Mouse (Mus musculus): Measurements from ENCODE around the gene Mcub.

The Mcub gene

DNA sequence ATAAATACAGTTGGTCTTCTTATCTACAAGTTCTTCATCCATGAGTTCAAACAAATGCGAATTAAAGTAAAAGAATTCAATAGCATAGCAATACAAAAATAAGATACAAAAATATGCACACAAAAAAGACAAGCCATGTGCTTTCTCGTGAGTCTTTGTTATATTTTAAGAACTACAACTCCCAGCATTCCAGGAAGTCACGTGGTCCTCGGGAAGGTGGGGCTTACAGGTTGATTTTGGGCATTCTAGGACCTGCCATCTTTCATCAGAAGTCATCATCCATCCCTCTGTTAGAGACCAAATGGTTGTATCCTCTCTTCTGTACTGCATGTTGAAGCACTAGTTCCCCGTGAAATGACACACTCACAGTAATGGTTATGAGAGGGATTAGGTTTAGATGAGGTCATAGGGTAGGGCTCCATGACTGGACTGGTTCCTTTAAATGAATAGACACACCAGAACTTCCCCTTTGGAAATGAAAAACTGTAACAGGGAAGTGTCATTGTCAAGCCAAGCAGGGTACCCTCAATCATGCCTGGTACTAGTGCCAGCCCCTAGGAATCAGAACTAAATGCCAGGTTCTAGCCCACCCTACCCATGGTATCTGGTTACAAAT, 20.7 kb downstream of the Mcub start:
- DNase-seq (ENCODE audit: low spot score), result no peak

DNA sequence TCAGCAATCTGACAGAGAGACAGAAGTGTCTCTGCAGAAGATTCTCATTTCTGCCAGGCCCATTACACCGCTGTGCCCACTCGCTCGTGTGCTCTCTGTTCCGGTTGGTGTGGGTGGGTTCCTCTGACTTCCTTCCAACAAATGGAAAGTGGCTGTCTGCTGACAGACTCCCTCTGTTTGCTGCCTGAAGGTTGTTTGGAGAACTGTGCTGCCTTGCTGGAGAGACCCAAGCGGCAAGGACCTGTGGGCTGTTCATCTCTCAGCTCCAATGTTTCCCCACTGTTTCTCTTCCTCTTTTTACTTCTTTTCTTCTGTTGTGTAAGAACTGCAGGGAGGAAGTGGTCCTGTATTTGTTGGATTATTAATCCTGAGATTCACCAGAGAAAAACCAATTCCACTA, 21.6 kb downstream of the Mcub start:
- DNase-seq (ENCODE audit: low spot score), result no peak

DNA sequence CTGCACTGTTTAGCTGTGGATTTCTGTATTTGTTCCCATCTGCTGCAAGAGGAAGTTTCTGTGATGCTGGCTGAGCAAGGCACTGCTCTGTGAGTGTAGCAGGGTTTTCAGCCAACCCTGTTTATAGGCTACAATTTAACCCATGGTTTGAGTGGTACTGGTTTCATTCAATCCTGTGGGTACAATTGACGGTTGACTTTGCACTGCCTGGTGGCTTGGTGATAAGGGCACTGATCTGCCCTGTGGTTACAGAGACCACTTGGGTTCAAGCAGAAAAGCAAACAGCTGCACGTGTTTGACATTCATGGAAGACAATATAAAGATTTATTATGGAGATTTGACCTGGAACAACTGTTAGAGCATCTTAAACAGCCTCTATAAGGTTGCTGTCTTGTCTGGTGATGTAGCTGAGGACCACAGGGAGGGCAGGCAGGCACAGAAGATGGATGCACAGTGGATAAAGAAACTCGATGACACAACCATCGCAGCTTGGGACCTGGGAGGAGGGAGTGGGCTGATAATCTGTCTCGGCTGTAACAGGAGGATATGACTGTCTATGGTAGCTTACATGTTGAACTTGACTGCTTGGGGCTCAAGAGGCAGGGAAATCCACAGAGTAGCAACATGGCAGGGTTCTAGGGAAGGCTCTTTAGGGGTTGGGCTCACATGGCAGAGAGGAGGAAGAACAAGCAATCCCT, 23.6 kb downstream of the Mcub start:
- DNase-seq (ENCODE audit: low spot score), result no peak

- no peak for DNase-seq (ENCODE audit: low spot score)
These were observed 26.2 kb downstream of the Mcub start for GRCm38 (mm10) chr3:129943813-129944212.

DNA sequence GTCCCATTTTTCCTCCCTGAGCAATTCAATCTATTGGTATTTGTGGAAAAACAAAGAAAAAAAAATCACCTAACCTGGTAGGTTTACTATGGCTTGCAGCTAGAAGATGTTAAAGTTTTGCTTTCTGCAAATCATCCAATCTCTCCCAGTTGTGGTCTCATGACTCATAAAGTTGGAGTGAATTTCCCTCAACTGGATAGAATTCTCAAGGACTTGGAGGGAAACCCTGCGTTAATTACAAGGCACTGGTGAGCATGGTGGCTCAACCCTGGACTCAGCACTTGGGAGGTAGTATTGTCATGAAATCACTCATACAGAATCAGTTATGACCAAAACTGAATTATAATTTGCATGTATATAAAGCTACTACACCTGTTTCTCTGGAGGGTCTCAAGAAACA, 28.7 kb downstream of the Mcub start:
- DNase-seq (ENCODE audit: low spot score), result no peak

DNA sequence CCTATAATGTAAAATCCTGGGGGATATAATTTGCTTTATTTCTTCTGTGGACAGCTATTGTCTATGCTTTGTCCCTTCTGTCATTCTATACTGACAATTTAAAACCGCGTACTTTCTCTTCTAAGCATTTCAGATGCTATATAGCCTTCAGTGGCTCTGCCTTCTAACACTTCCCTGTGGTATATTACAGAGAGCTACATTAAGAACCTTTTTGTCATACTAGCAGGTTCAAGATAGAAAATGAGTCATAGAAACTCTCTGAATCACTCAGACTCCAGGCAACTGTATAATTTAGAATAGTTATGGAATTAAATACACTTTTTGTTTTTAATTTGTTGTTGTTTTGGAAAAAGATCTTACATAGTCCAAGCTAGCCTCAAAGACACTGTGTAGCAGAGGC, 29.2 kb downstream of the Mcub start:
- DNase-seq (ENCODE audit: low spot score), result no peak

GRCm38 (mm10) chr3:129939058-129939457, 30.9 kb downstream of the Mcub start:
- DNase-seq (ENCODE audit: low spot score), result no peak

DNA sequence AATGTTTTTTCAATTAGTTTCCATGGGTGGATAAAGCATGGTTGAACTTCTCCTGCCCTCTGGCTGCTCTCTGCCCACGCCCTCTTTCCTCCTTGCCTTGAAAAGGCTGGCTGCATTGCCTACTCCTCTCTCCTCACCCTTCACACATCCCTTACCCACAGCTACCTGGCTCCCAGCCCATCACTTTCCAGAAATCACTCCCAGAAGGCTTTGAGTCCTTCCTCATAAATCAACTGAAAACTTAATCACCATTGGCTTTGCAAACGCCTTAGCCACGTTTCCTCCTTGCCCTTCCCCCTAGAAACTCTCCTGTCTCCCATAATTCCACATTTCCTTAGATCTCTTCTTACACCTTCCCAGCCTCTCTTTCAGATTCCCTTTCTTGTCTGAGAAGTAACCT, 32.2 kb downstream of the Mcub start:
- no peak for DNase-seq (ENCODE audit: low spot score)

GRCm38 (mm10) chr3:129936561-129936960, 33.4 kb downstream of the Mcub start:
- no peak for DNase-seq (ENCODE audit: low spot score)

- peak; percentile 34 for DNase-seq (ENCODE audit: low spot score)
These were observed 37.6 kb downstream of the Mcub start for GRCm38 (mm10) chr3:129932443-129932842.

DNA sequence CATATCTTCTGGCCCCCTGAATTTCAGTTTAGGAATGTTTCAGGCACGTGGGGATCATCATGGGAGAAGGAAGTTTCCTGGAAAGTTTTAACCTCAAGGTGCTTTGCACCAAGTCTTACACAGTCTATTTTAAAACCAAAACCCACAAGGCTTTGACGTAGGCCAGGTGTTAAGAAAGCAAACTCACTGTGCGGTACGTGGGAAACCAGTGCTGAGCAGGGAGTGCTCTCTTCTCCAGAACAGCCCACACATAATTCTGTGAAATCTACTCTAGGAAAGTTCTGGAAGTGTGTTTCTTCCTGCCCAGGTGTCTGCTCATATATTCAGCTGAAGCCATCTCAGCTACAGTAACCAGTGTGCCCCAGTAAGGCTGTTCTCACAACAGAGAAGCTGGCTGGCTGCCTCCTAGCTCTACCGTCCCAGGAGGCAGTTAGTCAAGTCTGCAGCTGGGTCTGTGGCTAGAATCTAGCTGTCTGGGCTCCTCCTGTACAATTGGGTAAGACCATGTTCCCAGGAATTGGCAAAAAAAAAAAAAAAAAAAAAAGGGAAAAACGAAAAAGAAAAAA, 39.7 kb downstream of the Mcub start:
- no peak for DNase-seq (ENCODE audit: low spot score)

DNA sequence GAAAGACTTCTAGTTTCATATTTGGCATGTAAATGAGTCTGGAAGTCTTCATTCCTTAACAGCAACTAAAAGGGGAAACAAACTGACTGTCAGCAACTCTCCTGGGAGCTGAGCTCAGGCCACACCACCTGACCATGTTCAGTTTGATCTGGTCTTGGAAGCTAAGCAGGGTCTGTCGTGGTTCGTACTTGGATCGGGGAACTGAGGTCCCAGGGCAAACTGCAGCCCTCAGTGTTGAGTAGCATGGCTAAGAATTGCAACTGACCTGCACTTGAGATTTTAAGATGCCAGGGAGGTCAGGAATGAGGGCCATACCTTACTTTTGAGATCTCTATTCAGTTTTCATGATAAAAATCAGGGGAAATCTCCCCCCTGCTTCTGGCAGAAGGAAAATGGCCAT, 44.1 kb downstream of the Mcub start:
- DNase-seq (ENCODE audit: low spot score), result no peak

DNA sequence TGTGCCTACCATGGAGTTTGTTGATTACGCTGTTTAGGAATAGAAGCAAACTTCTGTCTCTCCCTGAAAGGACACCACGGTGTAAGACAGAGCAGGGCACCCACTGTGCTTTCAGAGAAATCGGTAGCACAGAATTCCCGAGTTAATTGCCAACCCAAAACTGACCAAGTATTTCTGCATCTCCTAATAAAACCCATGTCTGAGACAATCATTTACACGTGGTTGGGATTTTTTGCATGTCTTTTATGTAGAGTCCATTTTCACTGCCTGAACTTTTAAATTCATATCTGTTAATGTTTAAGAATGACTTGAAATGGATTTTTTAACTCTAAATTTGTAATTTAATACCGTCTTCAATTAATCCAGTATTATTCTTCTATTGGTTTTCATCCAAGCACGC, 46.4 kb downstream of the Mcub start:
- no peak for DNase-seq (ENCODE audit: low spot score)

DNA sequence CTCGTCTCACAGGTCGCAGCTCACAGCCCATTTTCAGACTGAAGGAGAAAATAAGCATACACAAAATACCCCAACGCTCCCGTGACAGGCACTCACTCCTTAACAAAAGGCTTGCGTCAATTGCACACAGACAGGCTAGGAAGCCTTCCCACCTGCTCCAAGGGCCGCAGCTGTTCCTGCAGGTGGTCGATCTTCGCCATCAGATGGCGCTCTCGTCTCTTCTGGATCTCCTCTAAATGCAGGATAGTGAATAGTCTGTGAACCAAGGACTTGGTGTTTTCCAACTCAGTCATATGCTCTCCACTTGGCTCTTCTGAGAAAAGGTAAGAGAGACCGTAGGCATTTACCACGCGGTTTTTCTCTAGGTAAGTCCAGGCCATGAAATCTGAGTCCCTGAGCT, 51.6 kb downstream of the Mcub start:
- peak; percentile 83 for DNase-seq (ENCODE audit: low spot score)

DNA sequence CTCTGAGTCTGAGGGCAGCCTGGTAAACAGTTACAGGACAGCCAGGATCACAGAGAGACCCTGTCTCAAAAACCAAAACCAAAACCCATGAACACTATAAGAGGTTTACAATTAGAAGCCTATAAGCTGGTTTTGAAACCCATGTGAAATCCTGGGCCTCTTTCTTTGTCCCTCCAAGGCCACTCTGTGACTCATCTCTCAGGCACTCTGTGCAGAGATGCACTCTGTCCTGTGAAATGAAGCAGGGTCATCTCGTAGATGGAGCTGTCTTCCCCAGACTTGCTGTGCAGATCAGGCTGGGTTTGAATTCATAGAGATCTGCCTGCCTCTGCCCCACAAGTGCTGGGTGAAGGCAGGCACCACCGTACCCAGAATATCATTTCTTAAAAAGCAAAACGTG, 52.6 kb downstream of the Mcub start:
- no peak for DNase-seq (ENCODE audit: low spot score)

DNA sequence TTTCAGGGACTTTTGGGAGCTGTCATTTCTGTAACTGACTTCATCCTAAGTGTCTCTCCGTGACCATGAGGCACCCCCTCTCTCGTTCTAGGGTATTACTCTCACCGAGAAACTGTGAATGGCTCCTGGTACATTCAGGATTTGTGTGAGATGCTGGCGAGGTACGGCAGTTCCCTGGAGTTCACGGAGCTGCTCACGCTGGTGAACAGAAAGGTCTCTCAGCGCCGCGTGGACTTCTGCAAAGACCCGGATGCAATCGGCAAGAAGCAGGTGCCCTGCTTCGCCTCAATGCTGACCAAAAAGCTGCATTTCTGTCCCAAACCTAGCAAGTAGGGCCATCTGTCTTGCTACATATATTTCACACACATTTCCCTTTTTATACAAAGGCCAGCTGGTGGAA, 56.8 kb downstream of the Mcub start:
- DNase-seq (ENCODE audit: low spot score), result no peak

GRCm38 (mm10) chr3:129912025-129912424, 58.0 kb downstream of the Mcub start:
- DNase-seq (ENCODE audit: low spot score), result no peak

DNA sequence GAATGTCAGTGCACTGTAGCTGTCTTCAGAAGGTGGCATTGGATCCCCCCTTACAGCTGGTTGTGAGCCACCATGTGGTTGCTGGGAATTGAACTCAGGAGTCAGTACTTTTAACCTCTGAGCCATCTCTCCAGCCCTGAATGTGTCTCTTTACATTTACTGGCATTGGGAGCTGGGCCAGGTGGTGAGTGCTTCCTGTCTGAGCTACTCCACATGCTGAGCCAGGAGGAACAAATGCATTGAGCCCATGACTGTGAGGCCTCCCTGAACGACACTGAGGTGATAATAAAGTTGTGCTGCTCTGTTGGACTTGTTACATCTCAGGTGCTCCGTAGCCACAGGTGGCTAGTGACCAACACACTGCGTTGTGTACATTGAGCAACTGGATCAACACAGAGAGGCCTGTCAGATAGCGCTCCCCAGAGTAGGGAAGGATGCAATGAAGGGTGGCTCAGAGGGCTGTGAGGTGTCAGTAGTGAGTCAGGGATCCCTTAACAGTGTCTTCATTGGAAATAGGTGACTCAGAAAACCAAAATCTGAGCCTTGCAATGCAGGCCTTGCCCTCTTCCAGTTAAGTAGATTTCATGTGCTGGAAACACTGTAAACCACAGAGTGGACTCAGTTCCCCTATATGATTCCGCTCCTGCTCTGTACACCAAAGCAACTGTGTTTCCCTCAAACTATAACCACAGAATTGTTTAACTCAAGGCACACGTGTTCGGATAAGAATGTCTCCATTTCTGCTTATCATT, 65.4 kb downstream of the Mcub start:
- no peak for DNase-seq (ENCODE audit: low spot score)

DNA sequence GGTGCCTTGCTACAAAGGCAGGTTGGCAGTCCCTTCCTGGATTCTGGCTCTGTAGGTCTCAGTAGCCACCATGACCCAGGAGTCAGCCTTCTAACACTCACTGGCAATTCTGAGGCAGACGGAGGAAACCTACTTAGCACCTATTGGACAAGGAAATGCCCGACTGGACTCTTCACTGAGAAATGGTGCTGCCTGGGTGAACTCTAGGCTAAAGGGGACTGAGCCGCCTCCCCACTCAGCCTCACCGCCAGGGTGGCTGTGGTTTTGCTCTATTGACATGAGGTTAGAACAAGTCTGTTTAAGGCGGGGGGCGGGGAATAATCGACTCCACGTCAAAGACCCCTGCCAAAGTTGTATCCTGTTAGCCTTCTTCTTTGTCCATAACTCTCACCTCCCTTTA, 66.1 kb downstream of the Mcub start:
- no peak for DNase-seq (ENCODE audit: low spot score)

GRCm38 (mm10) chr3:129903369-129903768, 66.6 kb downstream of the Mcub start:
- no peak for DNase-seq (ENCODE audit: low spot score)

GRCm38 (mm10) chr3:129901271-129901809, 68.7 kb downstream of the Mcub start, which contains the start of gene Casp6:
Casp6 (plus strand) TSS chr3:129901425.
- DNase-seq (ENCODE audit: low spot score), result peak; percentile 90

- peak; percentile 35 for DNase-seq (ENCODE audit: low spot score)
These were observed 71.1 kb downstream of the Mcub start for GRCm38 (mm10) chr3:129898886-129899285.

- DNase-seq (ENCODE audit: low spot score), result no peak
These were observed 73.4 kb downstream of the Mcub start for GRCm38 (mm10) chr3:129896591-129896990.

All from embryo, embryonic 10 days (tissue).